Mouse (Mus musculus): ENCODE results near the gene Uhrf2.

DNA sequence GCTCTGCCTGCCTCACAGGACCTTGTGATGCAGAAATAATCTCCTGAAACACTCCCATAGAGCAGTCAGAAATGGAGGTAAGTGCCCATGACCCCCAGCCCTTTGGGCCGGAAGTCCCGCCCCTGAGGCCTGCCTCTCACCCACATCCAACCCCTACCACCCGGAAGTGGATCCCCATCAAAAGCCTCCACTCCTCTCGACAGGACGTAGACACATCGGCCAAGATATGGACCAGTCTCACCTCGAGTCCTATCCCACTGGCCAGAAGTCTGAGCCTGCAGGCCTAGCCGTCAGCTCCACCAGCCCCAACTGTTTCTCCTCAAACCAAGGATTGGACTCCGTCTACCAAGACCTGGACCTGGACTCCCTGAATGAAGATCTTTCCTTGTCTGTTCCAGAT, 26.7 kb upstream of the Uhrf2 start, which contains the start of gene Trpd52l3:
- TF ChIP-seq USF1 (IDR thresholded peaks at IDR 0.05; ENCODE audit: low read depth, low read length) (no peak), NELFE (IDR thresholded peaks at IDR 0.05; ENCODE audit: low read depth, low read length) (no peak), CTCF (conservative IDR thresholded peaks at IDR 0.05 in 1 of 2, IDR thresholded peaks at IDR 0.05 in 1 of 2; ENCODE audit: low read depth in 2 of 2, low read length in 2 of 2) (no peak), POLR2A (IDR thresholded peaks at IDR 0.05; ENCODE audit: low read depth, low read length) (no peak), ETS1 (conservative IDR thresholded peaks at IDR 0.05; ENCODE audit: low read depth, low read length) (no peak), MAFK (IDR thresholded peaks at IDR 0.05; ENCODE audit: insufficient replicate concordance, low read length) (no peak), JUND (conservative IDR thresholded peaks at IDR 0.05; ENCODE audit: low read depth, low read length) (no peak), SMC3 (IDR thresholded peaks at IDR 0.05; ENCODE audit: low read depth, low read length) (no peak), GABPA (IDR thresholded peaks at IDR 0.05; ENCODE audit: insufficient replicate concordance, low read depth, low read length) (no peak), RAD21 (IDR thresholded peaks at IDR 0.05; ENCODE audit: low read depth, low read length) (no peak), ZNF384 (IDR thresholded peaks at IDR 0.05; ENCODE audit: low read depth, low read length) (no peak), RCOR1 (conservative IDR thresholded peaks at IDR 0.05; ENCODE audit: low read depth, low read length) (no peak)
